Mouse (Mus musculus) embryonic fibroblast, embryonic 13.5 days (primary cell): ENCODE data around the gene Olfr470. TPM values are rescaled to one million over a fixed set of nuclear protein-coding genes. Genes with fewer than 3 reads are reported as not detected.
"Not testable (repeated sequence)": the region's sequence is repeated elsewhere in the genome, so short reads cannot be mapped to it uniquely, and the experiment has no call there.

Experiments used
- H3K27ac ChIP-seq: 2 replicates; pipeline ENCODE4 v1.5.1; 2012; ENCODE audit warnings: low read length, control low read depth, inconsistent platforms; ENCODE audit not compliant: insufficient read depth
- H3K4me1 ChIP-seq: 2 replicates; pipeline ENCODE4 v1.6.1; 2011; ENCODE audit warnings: low read length; ENCODE audit not compliant: control insufficient read depth, insufficient read depth
- H3K4me3 ChIP-seq: 2 replicates; pipeline ENCODE4 v1.5.1; 2011; ENCODE audit warnings: mild to moderate bottlenecking, control low read depth, low read length; ENCODE audit not compliant: insufficient read depth
- CTCF ChIP-seq: IDR thresholded peaks from 2 replicates; pipeline ENCODE4 v1.5.1; 2011; ENCODE audit warnings: mild to moderate bottlenecking, control low read depth, low read length, moderate library complexity, borderline replicate concordance; ENCODE audit not compliant: insufficient read depth
- POLR2A ChIP-seq: IDR thresholded peaks from 2 replicates; pipeline ENCODE4 v1.6.1; 2011; ENCODE audit warnings: low read depth, mild to moderate bottlenecking, control low read depth, low read length, moderate library complexity
- polyA plus RNA-seq: library from polyadenylated mRNA; stranded (reverse); fragments of >200 nt; gene quantifications from 2 replicates; pipeline ENCODE4 v1.2.4, GENCODE M21; 2011; ENCODE audit warnings: low read depth; ENCODE audit not compliant: missing spikeins, insufficient read length

The Olfr470 gene
- polyA plus RNA-seq: not detected in 2 replicates

GRCm38 (mm10) chr7:107847390-107847789, at the start of gene Olfr470:
Gene Olfr470 (minus strand): TSS chr7:107847490.
- H3K4me3 ChIP-seq, H3K4me1 ChIP-seq, H3K27ac ChIP-seq: not testable (repeated sequence)

- Histone ChIP-seq H3K4me3 (no peak overlapping the region), H3K27ac (no peak overlapping the region), H3K4me1 (no peaks in the 10 kb centered on the region)
- TF ChIP-seq CTCF: no peak
- TF ChIP-seq POLR2A: no peak
Observed at GRCm38 (mm10) chr7:107841719-107842118, 5.6 kb downstream of the Olfr470 start.

- not testable (repeated sequence) for H3K4me1 ChIP-seq, H3K27ac ChIP-seq, H3K4me3 ChIP-seq
Observed at GRCm38 (mm10) chr7:107825441-107825840, 21.8 kb downstream of the Olfr470 start, which contains the start of gene Olfr469. Gene Olfr469 (minus strand): TSS chr7:107825541.

GRCm38 (mm10) chr7:107823867-107824266, 23.4 kb downstream of the Olfr470 start:
- not testable (repeated sequence) for H3K4me1 ChIP-seq, H3K4me3 ChIP-seq, H3K27ac ChIP-seq

GRCm38 (mm10) chr7:107819442-107819841, 27.8 kb downstream of the Olfr470 start:
- no peak for TF ChIP-seq POLR2A
- TF ChIP-seq CTCF: no peak
- Histone ChIP-seq H3K4me3 (no peak overlapping the region), H3K4me1 (no peaks in the 10 kb centered on the region), H3K27ac (no peak overlapping the region)

- Histone ChIP-seq H3K27ac (no peak within 1 kb of the TSS), H3K4me1 (no peaks in the 10 kb centered on the region), H3K4me3 (no peak within 1 kb of the TSS)
- TF ChIP-seq CTCF: no peak
- no peak for TF ChIP-seq POLR2A
Observed at GRCm38 (mm10) chr7:107811963-107812362, 35.3 kb downstream of the Olfr470 start, which contains the start of gene Olfr467. Gene Olfr467 (plus strand): TSS chr7:107812263.

GRCm38 (mm10) chr7:107802138-107802537, 45.2 kb downstream of the Olfr470 start:
- TF ChIP-seq CTCF (no peak), POLR2A (no peak)
- H3K27ac ChIP-seq: no peak overlapping the region

GRCm38 (mm10) chr7:107801108-107801507, 46.2 kb downstream of the Olfr470 start, which contains the start of gene Ovch2:
Gene Ovch2 (minus strand): TSS chr7:107801208.
- TF ChIP-seq POLR2A (no peak), CTCF (no peak)
- no peaks in the 10 kb centered on the region for H3K4me1 ChIP-seq
- H3K4me3 ChIP-seq: no peak within 1 kb of the TSS
- no peak within 1 kb of the TSS for H3K27ac ChIP-seq

More at GRCm38 (mm10) chr7:107802138-107802537, 45.2 kb downstream of the Olfr470 start:
- no peaks in the 10 kb centered on the region for H3K4me1 ChIP-seq
- H3K4me3 ChIP-seq: no peak overlapping the region

- TF ChIP-seq POLR2A: no peak
- TF ChIP-seq CTCF: no peak
- Histone ChIP-seq H3K4me3 (no peak overlapping the region), H3K4me1 (no peaks in the 10 kb centered on the region)
Observed at GRCm38 (mm10) chr7:107796500-107796899, 50.8 kb downstream of the Olfr470 start.

More at GRCm38 (mm10) chr7:107796500-107796899, 50.8 kb downstream of the Olfr470 start:
- H3K27ac ChIP-seq: no peak overlapping the region

Other genes with a start within 250 kb of the Olfr470 start
- gene 5330417H12Rik, start 222.3 kb downstream of the Olfr470 start, polyA plus RNA-seq: not detected in 2 replicates
- 1.8 and 3.3 TPM in 2 replicates for gene Cyb5r2, start 89.5 kb downstream of the Olfr470 start, polyA plus RNA-seq
- gene Ovch2, start 46.3 kb downstream of the Olfr470 start, polyA plus RNA-seq: not detected in 2 replicates
- gene Olfr467, start 35.2 kb downstream of the Olfr470 start, polyA plus RNA-seq: not detected in 2 replicates
- gene Olfr469, start 21.9 kb downstream of the Olfr470 start, polyA plus RNA-seq: not detected in 2 replicates
- gene Olfr472, start 50.4 kb upstream of the Olfr470 start, polyA plus RNA-seq: 0.08 TPM in 1 of 2 replicates, not detected in the other
- not detected in 2 replicates for gene Olfr473, start 83.0 kb upstream of the Olfr470 start, polyA plus RNA-seq
- gene Olfr474, start 107.2 kb upstream of the Olfr470 start, polyA plus RNA-seq: not detected in 2 replicates
- not detected in 2 replicates for gene Olfr476, start 117.3 kb upstream of the Olfr470 start, polyA plus RNA-seq
- gene Olfr477, start 139.2 kb upstream of the Olfr470 start, polyA plus RNA-seq: not detected in 2 replicates
- not detected in 2 replicates for gene Olfr478, start 186.5 kb upstream of the Olfr470 start, polyA plus RNA-seq
- not detected in 2 replicates for gene Olfr479, start 203.2 kb upstream of the Olfr470 start, polyA plus RNA-seq
- not detected in 2 replicates for gene Olfr480, start 219.9 kb upstream of the Olfr470 start, polyA plus RNA-seq
- gene Olfr481, start 232.4 kb upstream of the Olfr470 start, polyA plus RNA-seq: not detected in 2 replicates